Mouse (Mus musculus) adrenal gland, postnatal 36 days (tissue): ENCODE measurements at regions not wholly inside any gene's neighbourhood (a gene's known extent, or its start where the extent isn't known, plus 50 kb on each side); places are given as distances from the start of the nearest gene placed in this dataset.

Experiments
- DNase-seq, 2 experiments: peaks; one replicate each; pipeline ENCODE4 v3.0.0; 2021; ENCODE audit warnings: mixed read lengths in 1 of 2

GRCm38 (mm10) chr1:137106444-137106843, 146.2 kb upstream of the Nr5a2 start:
- DNase-seq = peak in 1 of 2 experiments; percentile 15

- DNase-seq = no peak
Observed at GRCm38 (mm10) chr1:137091762-137092161, 131.5 kb upstream of the Nr5a2 start.

- DNase-seq = peak; percentile 22 to 31
Observed at GRCm38 (mm10) chr1:137088148-137088547, 127.9 kb upstream of the Nr5a2 start.

- no peak for DNase-seq
Observed at GRCm38 (mm10) chr1:137086766-137087165, 126.5 kb upstream of the Nr5a2 start.

GRCm38 (mm10) chr1:137083500-137083899, 123.3 kb upstream of the Nr5a2 start:
- no peak for DNase-seq

GRCm38 (mm10) chr1:137079401-137080003, 119.3 kb upstream of the Nr5a2 start:
- DNase-seq = no peak

GRCm38 (mm10) chr1:137074787-137075186, 114.5 kb upstream of the Nr5a2 start:
- peak in 1 of 2 experiments; percentile 7 for DNase-seq

GRCm38 (mm10) chr1:137073857-137074572, 113.8 kb upstream of the Nr5a2 start:
- DNase-seq = no peak

GRCm38 (mm10) chr1:137060914-137061313, 100.7 kb upstream of the Nr5a2 start:
- DNase-seq = no peak

- DNase-seq = no peak
Observed at GRCm38 (mm10) chr1:137053134-137053533, 92.9 kb upstream of the Nr5a2 start.

- no peak for DNase-seq
Observed at GRCm38 (mm10) chr1:137051515-137051914, 91.3 kb upstream of the Nr5a2 start.

- DNase-seq = no peak
Observed at GRCm38 (mm10) chr1:137044076-137044475, 83.8 kb upstream of the Nr5a2 start.

- no peak for DNase-seq
Observed at GRCm38 (mm10) chr1:137042414-137043010, 82.3 kb upstream of the Nr5a2 start.

- no peak for DNase-seq
Observed at GRCm38 (mm10) chr1:137040898-137041297, 80.7 kb upstream of the Nr5a2 start.

- peak; percentile 60 to 79 for DNase-seq
Observed at GRCm38 (mm10) chr1:137034586-137034985, 74.3 kb upstream of the Nr5a2 start.

GRCm38 (mm10) chr1:137033679-137034078, 73.4 kb upstream of the Nr5a2 start:
- no peak for DNase-seq

GRCm38 (mm10) chr1:137023706-137024105, 63.5 kb upstream of the Nr5a2 start:
- peak; percentile 5 to 32 for DNase-seq

GRCm38 (mm10) chr1:137020528-137020927, 60.3 kb upstream of the Nr5a2 start:
- peak; percentile 16 to 55 for DNase-seq

- DNase-seq = no peak
Observed at GRCm38 (mm10) chr1:137017642-137018041, 57.4 kb upstream of the Nr5a2 start.

- DNase-seq = no peak
Observed at GRCm38 (mm10) chr1:137010240-137010926, 50.1 kb upstream of the Nr5a2 start.
